Mouse (Mus musculus) CH12.LX (cell line): ENCODE data around the gene Srgn. TPM values are rescaled to one million over a fixed set of nuclear protein-coding genes. Genes with fewer than 3 reads are reported as not detected.
"Not testable (repeated sequence)": the region's sequence is repeated elsewhere in the genome, so short reads cannot be mapped to it uniquely, and the experiment has no call there.

ENCODE experiments used
- DNase-seq: peaks from one replicate; pipeline ENCODE4 v3.0.0-alpha.2; 2013; ENCODE audit errors: extremely low read depth
- H3K27ac ChIP-seq: 2 replicates; pipeline ENCODE4 v1.5.1; 2012; ENCODE audit warnings: low read depth, mild to moderate bottlenecking, control low read depth, moderate library complexity; ENCODE audit not compliant: insufficient read depth
- H3K27me3 ChIP-seq: replicated peaks from 2 replicates; pipeline ENCODE3; 2012; ENCODE audit warnings: inconsistent platforms
- H3K36me3 ChIP-seq, 2 experiments: replicated peaks in 1 of 2; 2 replicates each; pipeline versions ENCODE3 to v1.6.1; 2012; ENCODE audit warnings: inconsistent platforms in 1 of 2, low read length in 1 of 2, mild to moderate bottlenecking in 1 of 2, mixed read lengths in 1 of 2, moderate library complexity in 1 of 2; ENCODE audit not compliant: control insufficient read depth in 1 of 2, insufficient read depth in 1 of 2
- H3K4me1 ChIP-seq, 2 experiments: 2 replicates each; pipeline ENCODE4 v1.6.1; 2012; ENCODE audit warnings: inconsistent platforms in 1 of 2, moderate library complexity in 1 of 2; ENCODE audit not compliant: insufficient read depth in 2 of 2, control insufficient read depth in 1 of 2
- H3K4me2 ChIP-seq: 2 replicates; pipeline ENCODE4 v1.6.1; 2012; ENCODE audit warnings: low read depth, mild to moderate bottlenecking, control low read depth; ENCODE audit not compliant: poor library complexity, insufficient read depth, severe bottlenecking
- H3K4me3 ChIP-seq, 3 experiments: fragments of 150-350 bp in 1 of 3; sonication (generic) in 1 of 3; replicated peaks in 1 of 3; 2 replicates each; pipeline versions ENCODE3 to v1.5.1; 2011 to 2012; ENCODE audit warnings: low read depth in 2 of 3, low read length in 2 of 3, mild to moderate bottlenecking in 2 of 3, moderate library complexity in 2 of 3, control low read depth in 1 of 3, improper control_type of control experiment in 1 of 3, inconsistent platforms in 1 of 3, mixed read lengths in 1 of 3; ENCODE audit not compliant: poor library complexity in 1 of 3
- H3K79me2 ChIP-seq: replicated peaks from 2 replicates; pipeline ENCODE4 v1.6.1; 2012; ENCODE audit warnings: mild to moderate bottlenecking, moderate library complexity; ENCODE audit not compliant: control insufficient read depth, poor library complexity, insufficient read depth, severe bottlenecking; ENCODE audit errors: extremely low read depth
- H3K9ac ChIP-seq: 2 replicates; pipeline ENCODE4 v1.6.1; 2012; ENCODE audit warnings: low read depth, mild to moderate bottlenecking, control low read depth, moderate library complexity; ENCODE audit not compliant: insufficient read depth
- H3K9me3 ChIP-seq: replicated peaks from 2 replicates; pipeline ENCODE3; 2012; ENCODE audit warnings: low read length, inconsistent platforms, mixed read lengths
- BHLHE40 ChIP-seq: IDR thresholded peaks from 2 replicates; pipeline ENCODE4 v1.6.1; 2011; ENCODE audit warnings: mild to moderate bottlenecking, low read depth, low read length, improper control_type of control experiment
- CHD1 ChIP-seq: IDR thresholded peaks from 2 replicates; pipeline ENCODE4 v1.6.1; 2012; ENCODE audit warnings: low read depth, low read length, improper control_type of control experiment, inconsistent platforms
- CHD2 ChIP-seq: IDR thresholded peaks from 2 replicates; pipeline ENCODE4 v1.6.1; 2011; ENCODE audit warnings: low read length, improper control_type of control experiment
- CTCF ChIP-seq, 2 experiments: IDR thresholded peaks in 1 of 2; conservative IDR thresholded peaks in 1 of 2; 2 replicates each; pipeline ENCODE4 v1.5.1; 2011 to 2012; ENCODE audit warnings: low read depth in 2 of 2, low read length in 2 of 2, improper control_type of control experiment in 1 of 2, inconsistent platforms in 1 of 2, mild to moderate bottlenecking in 1 of 2, moderate library complexity in 1 of 2
- ELF1 ChIP-seq: IDR thresholded peaks from 2 replicates; pipeline ENCODE4 v1.6.1; 2014; ENCODE audit warnings: low read depth, mild to moderate bottlenecking, inconsistent platforms, low read length, improper control_type of control experiment
- EP300 ChIP-seq: IDR thresholded peaks from 2 replicates; pipeline ENCODE4 v1.6.1; 2011; ENCODE audit warnings: low read length, improper control_type of control experiment
- ETS1 ChIP-seq: conservative IDR thresholded peaks from 2 replicates; pipeline ENCODE4 v1.6.1; 2012; ENCODE audit warnings: low read depth, mild to moderate bottlenecking, inconsistent platforms, low read length, improper control_type of control experiment, moderate library complexity
- GABPA ChIP-seq: IDR thresholded peaks from 2 replicates; pipeline ENCODE4 v1.6.1; 2012; ENCODE audit warnings: low read depth, low read length, improper control_type of control experiment, inconsistent platforms; ENCODE audit not compliant: insufficient replicate concordance
- JUN ChIP-seq: IDR thresholded peaks from 2 replicates; pipeline ENCODE4 v1.6.1; 2011; ENCODE audit warnings: low read depth, mild to moderate bottlenecking, low read length, improper control_type of control experiment, moderate library complexity; ENCODE audit not compliant: insufficient read depth
- JUND ChIP-seq: conservative IDR thresholded peaks from 2 replicates; pipeline ENCODE4 v1.6.1; 2011; ENCODE audit warnings: low read depth, low read length, improper control_type of control experiment
- MYC ChIP-seq: IDR thresholded peaks from 2 replicates; pipeline ENCODE4 v1.6.1; 2011; ENCODE audit warnings: low read depth, mild to moderate bottlenecking, improper control_type of control experiment, low read length
- NELFE ChIP-seq: IDR thresholded peaks from 2 replicates; pipeline ENCODE4 v1.6.1; 2011; ENCODE audit warnings: low read depth, low read length, improper control_type of control experiment
- PAX5 ChIP-seq: IDR thresholded peaks from 2 replicates; pipeline ENCODE4 v1.6.1; 2012; ENCODE audit warnings: low read length, inconsistent platforms, mixed read lengths
- RAD21 ChIP-seq: IDR thresholded peaks from 2 replicates; pipeline ENCODE4 v1.6.1; 2011; ENCODE audit warnings: low read depth, mild to moderate bottlenecking, low read length, improper control_type of control experiment, moderate library complexity
- RCOR1 ChIP-seq: conservative IDR thresholded peaks from 2 replicates; pipeline ENCODE4 v1.6.1; 2012; ENCODE audit warnings: low read depth, mild to moderate bottlenecking, inconsistent platforms, low read length, improper control_type of control experiment
- SIN3A ChIP-seq: IDR thresholded peaks from 2 replicates; pipeline ENCODE4 v1.6.1; 2012; ENCODE audit warnings: low read length, improper control_type of control experiment, inconsistent platforms
- TBP ChIP-seq: conservative IDR thresholded peaks from 2 replicates; pipeline ENCODE4 v1.6.1; 2011; ENCODE audit warnings: low read depth, low read length, improper control_type of control experiment
- UBTF ChIP-seq: IDR thresholded peaks from 2 replicates; pipeline ENCODE4 v1.6.1; 2012; ENCODE audit warnings: low read depth, mild to moderate bottlenecking, inconsistent platforms, low read length, improper control_type of control experiment, moderate library complexity
- USF1 ChIP-seq: IDR thresholded peaks from 2 replicates; pipeline ENCODE4 v1.6.1; 2014; ENCODE audit warnings: low read depth, mild to moderate bottlenecking, inconsistent platforms, low read length, improper control_type of control experiment
- USF2 ChIP-seq: conservative IDR thresholded peaks from 2 replicates; pipeline ENCODE4 v1.6.1; 2011; ENCODE audit warnings: low read depth, low read length, improper control_type of control experiment
- ZC3H11A ChIP-seq: IDR thresholded peaks from 2 replicates; pipeline ENCODE4 v1.6.1; 2012; ENCODE audit warnings: low read depth, mild to moderate bottlenecking, inconsistent platforms, low read length, improper control_type of control experiment
- ZKSCAN1 ChIP-seq: IDR thresholded peaks from 2 replicates; pipeline ENCODE4 v1.6.1; 2012; ENCODE audit warnings: low read depth, inconsistent platforms, low read length, improper control_type of control experiment, borderline replicate concordance
- ZMIZ1 ChIP-seq: IDR thresholded peaks from 2 replicates; pipeline ENCODE4 v1.6.1; 2012; ENCODE audit warnings: low read depth, mild to moderate bottlenecking, inconsistent platforms, low read length, improper control_type of control experiment
- ZNF384 ChIP-seq: IDR thresholded peaks from 2 replicates; pipeline ENCODE4 v1.6.1; 2012; ENCODE audit warnings: low read depth, low read length, improper control_type of control experiment, inconsistent platforms
- dilution Hi-C: fragments of 300-500 bp; cut with MboI; formaldehyde crosslinking; loops from 2 replicates; pipeline ENCODE4 v1.14.3; 2020; ENCODE audit warnings: low sequenced_read_pairs; ENCODE audit not compliant: extremely low pct_unique_long_range_greater_than_20kb, extremely low pct_ligation_motif_present
- in situ Hi-C: fragments of 300-500 bp; cut with MboI; formaldehyde crosslinking; loops from 3 replicates; pipeline ENCODE4 v1.14.3; 2019; ENCODE audit warnings: low sequenced_read_pairs, low pct_ligation_motif_present, low pct_unique_long_range_greater_than_20kb, mixed read lengths
- polyA plus RNA-seq: library from polyadenylated mRNA; unstranded; fragments of >175 nt; gene quantifications from 2 replicates; pipeline ENCODE4 v1.2.1, GENCODE M21; 2012; ENCODE audit warnings: low read depth; ENCODE audit not compliant: insufficient read length
- total RNA-seq, 2 experiments: library from RNA; depleted of rRNA; stranded (reverse); fragments of 300-350 nt in 1 of 2; fragments of >200 nt in 1 of 2; gene quantifications; 2 replicates each; pipeline ENCODE4 v1.2.3; 2012 to 2014

The Srgn gene
- total and polyA plus RNA-seq, 3 experiments: 189 to 519 (median 516) TPM

DNA sequence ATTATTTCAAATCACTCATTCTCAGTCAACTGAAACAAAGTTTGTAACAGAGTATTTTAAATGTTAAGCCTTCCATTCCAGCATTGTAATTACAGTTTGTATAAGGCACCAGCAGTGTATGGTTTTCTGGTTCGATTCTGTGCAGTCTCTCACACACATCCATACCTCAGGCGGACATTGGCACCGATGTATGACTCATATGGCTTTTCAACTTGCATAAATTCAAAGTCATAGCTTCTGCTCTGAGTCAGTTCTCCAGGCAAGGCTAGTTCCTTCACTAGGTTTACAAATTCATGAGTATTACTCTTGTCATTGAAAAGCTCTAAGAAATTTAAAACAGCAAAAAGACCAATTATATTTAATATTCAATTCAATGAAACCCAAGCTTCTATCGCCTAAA, 57.5 kb downstream of the Srgn start:
- Histone ChIP-seq H3K79me2 (0 out of 2 replicates have a peak, but pooled peaks cover 4% of the 10 kb centered on the region), H3K27ac (no peak overlapping the region), H3K9me3 (no peaks in the 10 kb centered on the region), H3K27me3 (no peaks in the 10 kb centered on the region), H3K36me3 (peaks cover 7 to 36% of the 10 kb centered on the region in 2 experiments), H3K4me2 (no peak overlapping the region), H3K4me1 (no peaks in the 10 kb centered on the region), H3K9ac (no peak overlapping the region), H3K4me3 (no peak overlapping the region)
- TF ChIP-seq ZNF384 (no peak), EP300 (no peak), CTCF (conservative IDR thresholded peaks at IDR 0.05 in 1 of 2, IDR thresholded peaks at IDR 0.05 in 1 of 2; ENCODE audit: low read depth in 2 of 2, low read length in 2 of 2) (no peak), ZKSCAN1 (no peak), RAD21 (no peak), RCOR1 (no peak), ETS1 (no peak), SIN3A (no peak), CHD2 (no peak), NELFE (no peak), TBP (no peak), GABPA (no peak), JUND (no peak)
- no peak for DNase-seq
- dilution Hi-C loops: no loop called here
- in situ Hi-C loops: no loop called here

DNA sequence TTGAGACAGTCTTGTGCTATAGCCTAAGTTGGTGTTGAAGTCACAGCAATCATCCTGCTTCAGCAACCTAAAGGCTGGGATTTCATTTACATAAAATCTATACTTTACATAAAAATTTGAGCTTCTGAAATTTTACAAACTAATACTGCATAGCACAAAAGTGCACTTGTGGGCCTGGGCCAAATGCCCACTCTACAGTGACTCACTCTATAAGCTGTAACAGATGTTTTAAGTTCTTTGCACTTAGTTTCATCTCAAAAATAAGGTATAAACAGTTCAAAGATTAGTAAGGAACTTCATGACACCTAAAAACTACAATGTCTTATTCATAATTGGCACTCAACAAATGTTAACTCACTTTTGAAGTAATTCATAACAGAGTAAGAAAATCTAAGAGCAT, 65.9 kb downstream of the Srgn start:
- no peaks in the 10 kb centered on the region for H3K27me3 ChIP-seq
- TF ChIP-seq ZC3H11A: no peak
- TF ChIP-seq RCOR1: no peak
- no peak for TF ChIP-seq CHD1
- TF ChIP-seq MYC: no peak
- TF ChIP-seq NELFE: no peak
- no peak for TF ChIP-seq ELF1
- no peak for TF ChIP-seq PAX5
- TF ChIP-seq EP300: no peak
- TF ChIP-seq UBTF: no peak
- no peak for TF ChIP-seq TBP
- TF ChIP-seq BHLHE40: no peak
- TF ChIP-seq USF2: no peak
- TF ChIP-seq GABPA: no peak
- no peak for TF ChIP-seq ETS1
- TF ChIP-seq SIN3A: no peak
- TF ChIP-seq ZMIZ1: no peak
- no peak for TF ChIP-seq JUN
- no peak for TF ChIP-seq ZKSCAN1
- no peak for TF ChIP-seq USF1
- TF ChIP-seq, all 38 proteins: peak for 0
- dilution Hi-C loops: no loop called here

DNA sequence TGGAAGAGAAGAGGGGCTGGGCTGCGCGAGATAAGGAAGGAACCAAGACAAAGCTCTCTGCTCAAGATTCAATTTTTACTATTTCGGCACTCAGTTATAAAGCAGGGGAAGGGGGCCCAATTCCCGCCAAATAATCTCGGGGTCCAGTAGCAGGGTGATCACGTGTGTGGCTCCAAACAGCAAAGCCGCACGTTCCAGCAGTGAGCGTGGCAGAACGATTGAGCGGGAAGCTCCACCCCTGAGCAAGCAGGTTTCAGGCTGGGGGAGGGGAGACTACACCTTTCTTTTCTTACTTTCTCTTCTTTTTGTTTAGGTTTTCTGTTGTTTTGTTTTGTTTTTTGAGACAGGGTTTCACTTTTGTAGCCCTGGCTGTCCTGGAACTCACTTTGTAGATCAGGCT, 75.2 kb downstream of the Srgn start:
- H3K9ac ChIP-seq, DNase-seq, H3K27ac ChIP-seq, in situ Hi-C loops, H3K4me2 ChIP-seq, H3K4me3 ChIP-seq, dilution Hi-C loops, H3K9me3 ChIP-seq, H3K27me3 ChIP-seq: not testable (repeated sequence)
- H3K4me1 ChIP-seq: peaks cover 5 to 25% of the 10 kb centered on the region in 2 experiments
- H3K79me2 ChIP-seq: peaks cover 19% of the 10 kb centered on the region
- peaks cover 15 to 30% of the 10 kb centered on the region in 2 experiments for H3K36me3 ChIP-seq

More for the DNA sequence above, 65.9 kb downstream of the Srgn start:
- Histone ChIP-seq H3K79me2 (no peaks in the 10 kb centered on the region), H3K27ac (no peak overlapping the region), H3K4me1 (no peaks in the 10 kb centered on the region), H3K36me3 (peaks cover 38 to 64% of the 10 kb centered on the region in 2 experiments), H3K4me3 (no peak overlapping the region), H3K9me3 (no peaks in the 10 kb centered on the region), H3K9ac (no peak overlapping the region), H3K4me2 (no peak overlapping the region)
- in situ Hi-C loops: no loop called here
- no peak for DNase-seq
